Mouse (Mus musculus): ENCODE results near the gene C1qtnf4.

DNA sequence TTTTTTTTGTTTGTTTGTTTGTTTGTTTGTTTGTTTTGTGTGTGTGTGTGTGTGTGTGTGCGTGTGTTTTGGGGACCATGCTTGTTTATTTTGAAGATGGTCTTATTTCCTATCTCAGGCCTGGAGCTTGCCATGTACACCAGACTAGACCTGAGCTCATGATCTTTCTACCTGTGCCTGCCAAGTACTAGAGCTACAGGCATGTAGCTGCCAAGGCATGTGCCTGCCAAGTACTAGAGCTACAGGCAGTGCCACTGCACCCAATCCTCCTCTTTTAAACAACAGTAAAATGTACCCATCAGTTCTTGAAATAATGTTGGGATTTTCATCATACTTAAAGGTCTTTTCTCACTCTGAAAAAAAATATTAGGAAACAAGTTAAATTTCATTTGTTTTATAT, 11.6 kb upstream of the C1qtnf4 start:
- TF ChIP-seq POU5F1 (IDR thresholded peaks at IDR 0.05; ENCODE audit: borderline replicate concordance, low read length), result no peak
- TF ChIP-seq CTCF (conservative IDR thresholded peaks at IDR 0.05; ENCODE audit: low read length), result no peak
- TF ChIP-seq NANOG (IDR thresholded peaks at IDR 0.05; ENCODE audit: borderline replicate concordance, low read length), result no peak

Data from E14TG2a.4 (cell line).